Mouse (Mus musculus) megakaryocyte, embryonic 14.5 days (primary cell): ENCODE measurements at regions not wholly inside any gene's neighbourhood (a gene's known extent, or its start where the extent isn't known, plus 50 kb on each side); places are given as distances from the start of the nearest gene placed in this dataset.

ENCODE experiments used
- H3K27me3 ChIP-seq: replicated peaks from 2 replicates; pipeline ENCODE3; 2012; ENCODE audit warnings: inconsistent platforms
- H3K36me3 ChIP-seq: replicated peaks from 2 replicates; pipeline ENCODE3; 2012; ENCODE audit warnings: low read length, inconsistent platforms, mixed read lengths
- H3K4me1 ChIP-seq: 2 replicates; pipeline ENCODE4 v1.6.1; 2012; ENCODE audit warnings: inconsistent platforms
- H3K4me3 ChIP-seq: replicated peaks from 2 replicates; pipeline ENCODE3; 2012; ENCODE audit warnings: moderate library complexity, mild to moderate bottlenecking, inconsistent platforms
- H3K9me3 ChIP-seq: 2 replicates; pipeline ENCODE4 v1.6.1; 2012; ENCODE audit warnings: inconsistent platforms
- FLI1 ChIP-seq: IDR thresholded peaks from 2 replicates; pipeline ENCODE4 v1.6.1; 2012; ENCODE audit warnings: low read length, inconsistent platforms, mixed read lengths
- GATA1 ChIP-seq: IDR thresholded peaks from 3 replicates; pipeline ENCODE4 v1.6.1; 2012; ENCODE audit warnings: mixed read lengths, low read length, inconsistent platforms, borderline replicate concordance

- no peaks in the 10 kb centered on the region for H3K4me1 ChIP-seq
- TF ChIP-seq FLI1 (no peak), GATA1 (no peak)
- H3K9me3 ChIP-seq = peaks cover 4% of the 10 kb centered on the region; the same call in 1 of the 2 replicates
- H3K4me3 ChIP-seq = no peak overlapping the region
- H3K27me3 ChIP-seq = no peaks in the 10 kb centered on the region
- H3K36me3 ChIP-seq = no peaks in the 10 kb centered on the region
Measured at GRCm38 (mm10) chr15:25046514-25047138, 366.9 kb downstream of the Basp1 start.

GRCm38 (mm10) chr15:25036231-25036630 is 377.3 kb downstream of the Basp1 start:
- H3K9me3 ChIP-seq = no peaks in the 10 kb centered on the region
- no peaks in the 10 kb centered on the region for H3K27me3 ChIP-seq
- no peaks in the 10 kb centered on the region for H3K4me1 ChIP-seq
- TF ChIP-seq FLI1 (no peak), GATA1 (no peak)
- H3K4me3 ChIP-seq = no peak overlapping the region
- no peaks in the 10 kb centered on the region for H3K36me3 ChIP-seq

DNA sequence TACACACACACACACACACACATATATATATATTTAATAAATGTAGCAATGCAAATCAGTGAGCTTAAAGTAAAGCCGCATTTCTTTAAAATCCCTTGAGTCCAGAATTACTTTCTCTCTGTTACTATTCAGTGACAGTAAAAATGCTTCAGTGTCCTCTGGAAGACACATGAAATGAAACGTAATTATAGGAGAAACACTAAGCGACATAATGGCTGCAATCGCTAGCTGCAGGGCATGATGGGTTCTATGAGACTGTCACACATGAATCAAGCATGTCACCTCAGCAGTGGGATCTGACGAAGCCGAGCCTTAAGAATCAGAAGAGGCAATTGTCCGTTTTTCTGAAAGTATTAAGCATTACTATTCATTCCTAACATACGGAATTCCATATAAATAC is 385.7 kb downstream of the Basp1 start:
- Histone ChIP-seq H3K27me3 (peaks cover 5% of the 10 kb centered on the region), H3K36me3 (no peaks in the 10 kb centered on the region), H3K4me1 (no peaks in the 10 kb centered on the region), H3K9me3 (no peaks in the 10 kb centered on the region), H3K4me3 (no peak overlapping the region)
- no peak for TF ChIP-seq GATA1
- TF ChIP-seq FLI1 = no peak

- H3K4me3 ChIP-seq = peak overlapping the region; percentile 19
Measured at GRCm38 (mm10) chr15:25026786-25027461, 386.6 kb downstream of the Basp1 start.

DNA sequence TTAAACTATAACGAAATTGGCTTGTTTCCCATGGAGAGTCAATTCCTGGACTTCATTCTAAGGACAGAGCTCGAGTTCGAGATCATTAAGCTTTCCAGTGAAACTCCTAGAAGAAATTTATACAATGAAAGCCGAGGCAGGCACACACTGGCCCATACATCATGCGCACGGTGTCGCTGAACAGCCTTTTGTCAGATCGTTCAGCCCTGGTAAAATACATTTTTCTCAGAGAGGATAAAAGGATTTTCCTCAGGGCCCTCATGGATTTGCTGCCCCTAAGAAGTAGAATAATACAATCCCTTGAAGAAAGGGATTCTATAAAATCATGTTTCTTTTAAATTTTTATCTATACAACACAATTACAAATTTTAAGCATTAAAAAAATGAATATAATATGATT is 387.2 kb downstream of the Basp1 start:
- Histone ChIP-seq H3K4me3 (no peak overlapping the region), H3K27me3 (peaks cover 5% of the 10 kb centered on the region), H3K4me1 (no peaks in the 10 kb centered on the region), H3K9me3 (no peaks in the 10 kb centered on the region), H3K36me3 (no peaks in the 10 kb centered on the region)
- TF ChIP-seq FLI1 (no peak), GATA1 (no peak)

More at GRCm38 (mm10) chr15:25026786-25027461, 386.6 kb downstream of the Basp1 start:
- TF ChIP-seq FLI1 (no peak), GATA1 (no peak)
- no peaks in the 10 kb centered on the region for H3K9me3 ChIP-seq
- no peaks in the 10 kb centered on the region for H3K36me3 ChIP-seq
- peaks cover 5% of the 10 kb centered on the region for H3K27me3 ChIP-seq
- H3K4me1 ChIP-seq = no peaks in the 10 kb centered on the region

DNA sequence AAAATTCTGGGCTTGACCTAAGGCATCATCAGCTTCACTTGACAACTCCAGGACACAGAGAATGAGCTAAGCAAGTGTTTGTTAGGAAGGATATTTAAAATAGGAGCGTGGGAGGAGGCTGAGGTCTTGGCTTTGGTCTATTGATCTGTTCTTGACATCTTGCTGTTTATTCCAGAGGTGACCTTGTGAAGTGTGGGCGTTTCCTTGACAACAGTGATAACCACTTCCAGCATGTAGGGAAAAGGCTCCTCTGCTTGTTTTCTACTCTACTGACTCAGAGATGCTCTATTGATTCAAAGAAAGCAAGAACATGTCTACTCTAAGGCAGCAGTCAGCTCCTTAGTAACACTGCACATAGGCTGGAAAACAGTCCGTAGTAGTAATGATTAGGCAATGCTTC is 392.6 kb downstream of the Basp1 start:
- 0 out of 2 replicates have a peak, but pooled peaks cover 2% of the 10 kb centered on the region for H3K9me3 ChIP-seq
- no peaks in the 10 kb centered on the region for H3K36me3 ChIP-seq
- TF ChIP-seq FLI1 (no peak), GATA1 (no peak)

DNA sequence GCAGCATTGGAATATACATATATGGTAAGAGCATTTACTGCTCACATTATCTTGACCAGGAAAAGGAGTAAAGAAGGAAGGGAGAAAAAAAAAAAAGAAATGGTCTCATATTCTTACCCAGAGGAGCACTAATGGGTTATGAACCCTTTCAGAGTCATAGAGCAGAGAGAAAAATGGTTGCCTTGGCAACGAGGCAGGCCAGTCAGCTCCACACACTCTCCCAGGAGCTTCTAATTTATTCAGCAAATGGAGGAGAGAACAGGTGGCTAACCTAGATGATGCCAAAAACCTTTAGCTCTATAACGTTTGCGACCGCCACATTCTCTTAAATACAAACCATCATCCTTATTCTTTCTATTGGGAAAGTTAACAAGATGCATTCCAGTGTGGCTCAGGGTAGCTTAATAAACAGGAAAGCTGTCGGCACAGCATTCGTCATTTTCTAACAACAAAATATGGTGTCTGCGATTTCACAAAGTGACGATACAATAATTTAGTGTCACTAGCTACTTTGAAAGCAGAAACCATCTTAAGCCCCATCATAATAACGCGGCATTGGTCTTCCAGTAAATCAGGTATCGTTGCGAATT is 394.1 kb downstream of the Basp1 start:
- Histone ChIP-seq H3K4me3 (no peak overlapping the region), H3K36me3 (no peaks in the 10 kb centered on the region), H3K9me3 (0 out of 2 replicates have a peak, but pooled peaks cover 2% of the 10 kb centered on the region), H3K27me3 (no peaks in the 10 kb centered on the region), H3K4me1 (no peaks in the 10 kb centered on the region)
- no peak for TF ChIP-seq GATA1
- no peak for TF ChIP-seq FLI1

More for the DNA sequence above, 392.6 kb downstream of the Basp1 start:
- H3K4me3 ChIP-seq = no peak overlapping the region
- H3K4me1 ChIP-seq = no peaks in the 10 kb centered on the region
- no peaks in the 10 kb centered on the region for H3K27me3 ChIP-seq

- no peaks in the 10 kb centered on the region for H3K27me3 ChIP-seq
- no peaks in the 10 kb centered on the region for H3K4me1 ChIP-seq
Measured at GRCm38 (mm10) chr15:25018937-25019336, 394.6 kb downstream of the Basp1 start.

DNA sequence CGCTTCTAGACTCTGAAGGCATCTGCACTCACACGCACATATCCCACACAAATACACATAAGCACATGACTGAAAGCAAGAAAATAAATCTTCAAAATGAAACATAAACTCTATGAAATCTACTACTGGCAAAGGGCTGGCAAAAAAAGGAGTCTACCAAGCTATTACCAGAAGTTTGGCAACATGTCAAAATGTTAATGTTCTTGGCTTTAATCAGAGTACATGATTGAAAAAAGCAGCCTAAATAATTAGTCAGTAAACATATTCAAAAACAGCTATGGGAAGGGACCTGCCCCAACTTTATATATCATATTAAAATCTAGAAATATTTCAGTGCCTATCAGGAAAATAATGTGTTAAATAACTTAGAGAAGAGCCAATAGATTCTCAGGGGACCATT is 405.8 kb downstream of the Basp1 start:
- Histone ChIP-seq H3K27me3 (no peaks in the 10 kb centered on the region), H3K4me1 (no peaks in the 10 kb centered on the region), H3K36me3 (no peaks in the 10 kb centered on the region), H3K4me3 (no peak overlapping the region), H3K9me3 (peaks cover 10% of the 10 kb centered on the region)
- TF ChIP-seq GATA1 = no peak
- no peak for TF ChIP-seq FLI1

More at GRCm38 (mm10) chr15:25018937-25019336, 394.6 kb downstream of the Basp1 start:
- no peak overlapping the region for H3K4me3 ChIP-seq
- H3K9me3 ChIP-seq = 0 out of 2 replicates have a peak, but pooled peaks cover 2% of the 10 kb centered on the region
- no peaks in the 10 kb centered on the region for H3K36me3 ChIP-seq
- TF ChIP-seq GATA1 = no peak
- TF ChIP-seq FLI1 = no peak

- no peaks in the 10 kb centered on the region for H3K4me1 ChIP-seq
- no peaks in the 10 kb centered on the region for H3K36me3 ChIP-seq
- no peaks in the 10 kb centered on the region for H3K9me3 ChIP-seq
- H3K27me3 ChIP-seq = no peaks in the 10 kb centered on the region
- TF ChIP-seq FLI1 (no peak), GATA1 (no peak)
- H3K4me3 ChIP-seq = no peak overlapping the region
Measured at GRCm38 (mm10) chr15:25000171-25000570, 413.4 kb downstream of the Basp1 start.
